Mouse (Mus musculus) left cerebral cortex, postnatal 36 days (tissue): ENCODE results near the gene Mpz. TPM values are rescaled to one million over a fixed set of nuclear protein-coding genes. Genes with fewer than 3 reads are reported as not detected.

Source experiments
- DNase-seq, 2 experiments: peaks; one replicate each; pipeline ENCODE4 v3.0.0; 2021 to 2022; ENCODE audit warnings: low spot score in 2 of 2, mixed read lengths in 1 of 2
- intact Hi-C: fragments of 180-260 bp; cut with DNase I; formaldehyde crosslinking; loops from one replicate; pipeline ENCODE4 v1.15.1; 2025
- total RNA-seq, 2 experiments: library from RNA; stranded (reverse); gene quantifications; 2 replicates each; pipeline ENCODE4 v1.2.3; 2021

Gene Mpz
- total RNA-seq, 2 experiments from 2014 or later = not detected

GRCm38 (mm10) chr1:171179487-171180171, 29.1 kb downstream of the Mpz start:
- no peak for DNase-seq
- intact Hi-C loops = no loop called here

- intact Hi-C loops = no loop called here
- no peak for DNase-seq
These were observed 32.5 kb downstream of the Mpz start for GRCm38 (mm10) chr1:171183025-171183424.

GRCm38 (mm10) chr1:171183620-171184019, 33.1 kb downstream of the Mpz start:
- intact Hi-C loops = no loop called here
- no peak for DNase-seq

- intact Hi-C loops = no loop called here
- DNase-seq = no peak
These were observed 33.8 kb downstream of the Mpz start for GRCm38 (mm10) chr1:171184314-171184713.

- intact Hi-C loops = no loop called here
- no peak for DNase-seq
These were observed 35.1 kb downstream of the Mpz start for GRCm38 (mm10) chr1:171185655-171186054.

- no peak for DNase-seq
- intact Hi-C loops = no loop called here
These were observed 37.6 kb downstream of the Mpz start for GRCm38 (mm10) chr1:171187851-171188700.

- intact Hi-C loops = no loop called here
- DNase-seq = no peak
These were observed 38.5 kb downstream of the Mpz start for GRCm38 (mm10) chr1:171189046-171189445.

GRCm38 (mm10) chr1:171189476-171190114, 39.1 kb downstream of the Mpz start:
- intact Hi-C loops = no loop called here
- DNase-seq = no peak

GRCm38 (mm10) chr1:171190832-171191231, 40.3 kb downstream of the Mpz start:
- intact Hi-C loops = no loop called here
- no peak for DNase-seq

GRCm38 (mm10) chr1:171192283-171192682, 41.8 kb downstream of the Mpz start:
- DNase-seq = no peak
- intact Hi-C loops = no loop called here

- intact Hi-C loops = no loop called here
- no peak for DNase-seq
These were observed 42.8 kb downstream of the Mpz start for GRCm38 (mm10) chr1:171193093-171193840.

- no peak for DNase-seq
- intact Hi-C loops = no loop called here
These were observed 43.7 kb downstream of the Mpz start for GRCm38 (mm10) chr1:171193911-171194830.

GRCm38 (mm10) chr1:171195046-171195822, 44.7 kb downstream of the Mpz start:
- intact Hi-C loops = loop anchor here (5.0 kb wide), 1 partner anchor 43 kb away; the partner anchor contains the start of genes Mpz and Sdhc

GRCm38 (mm10) chr1:171195887-171196397, 45.4 kb downstream of the Mpz start, which contains the start of gene Pcp4l1:
Gene Pcp4l1, minus strand, starts transcription at chr1:171196268.
- peak; percentile 42 to 46 for DNase-seq
- intact Hi-C loops = loop anchor here (5.0 kb wide), 1 partner anchor 44 kb away; the partner anchor contains the start of genes Mpz and Sdhc

More at GRCm38 (mm10) chr1:171195046-171195822, 44.7 kb downstream of the Mpz start:
- no peak for DNase-seq

GRCm38 (mm10) chr1:171199532-171199931, 49.0 kb downstream of the Mpz start:
- no peak for DNase-seq
- intact Hi-C loops = loop anchor here (5.0 kb wide), 1 partner anchor 47 kb away; the partner anchor contains the start of genes Mpz and Sdhc

GRCm38 (mm10) chr1:171200769-171201168, 50.3 kb downstream of the Mpz start:
- intact Hi-C loops = no loop called here
- no peak for DNase-seq

- DNase-seq = no peak
- intact Hi-C loops = no loop called here
These were observed 53.1 kb downstream of the Mpz start for GRCm38 (mm10) chr1:171203471-171204248.
